Mouse (Mus musculus) brain, embryonic 14.5 days (tissue): Measurements from ENCODE around the gene Ddx31. TPM values are rescaled to one million over a fixed set of nuclear protein-coding genes. Genes with fewer than 3 reads are reported as not detected.

Experiments
- DNase-seq: peaks from one replicate; pipeline ENCODE4 v3.0.0-alpha.2; 2011; ENCODE audit warnings: low read depth
- CTCF ChIP-seq: fragments of 200-500 bp; IDR thresholded peaks from 2 replicates; pipeline ENCODE4 v1.5.1; 2012; ENCODE audit warnings: inconsistent platforms, mild to moderate bottlenecking, moderate library complexity, borderline replicate concordance; ENCODE audit not compliant: insufficient read depth, insufficient read length; ENCODE audit errors: extremely low read depth
- POLR2A ChIP-seq: fragments of 200-500 bp; IDR thresholded peaks from 2 replicates; pipeline ENCODE4 v1.6.1; 2012; ENCODE audit warnings: mild to moderate bottlenecking, inconsistent platforms, borderline replicate concordance; ENCODE audit not compliant: poor library complexity, insufficient read depth, insufficient read length, severe bottlenecking; ENCODE audit errors: extremely low read depth
- polyA plus RNA-seq: library from polyadenylated mRNA; depleted of rRNA; stranded (reverse); fragments of >200 nt; gene quantifications from 2 replicates; pipeline ENCODE4 v1.2.3, GENCODE M21; 2012; rRNA removed

Ddx31 gene
- polyA plus RNA-seq, 1 experiment = 13.0 TPM

DNA sequence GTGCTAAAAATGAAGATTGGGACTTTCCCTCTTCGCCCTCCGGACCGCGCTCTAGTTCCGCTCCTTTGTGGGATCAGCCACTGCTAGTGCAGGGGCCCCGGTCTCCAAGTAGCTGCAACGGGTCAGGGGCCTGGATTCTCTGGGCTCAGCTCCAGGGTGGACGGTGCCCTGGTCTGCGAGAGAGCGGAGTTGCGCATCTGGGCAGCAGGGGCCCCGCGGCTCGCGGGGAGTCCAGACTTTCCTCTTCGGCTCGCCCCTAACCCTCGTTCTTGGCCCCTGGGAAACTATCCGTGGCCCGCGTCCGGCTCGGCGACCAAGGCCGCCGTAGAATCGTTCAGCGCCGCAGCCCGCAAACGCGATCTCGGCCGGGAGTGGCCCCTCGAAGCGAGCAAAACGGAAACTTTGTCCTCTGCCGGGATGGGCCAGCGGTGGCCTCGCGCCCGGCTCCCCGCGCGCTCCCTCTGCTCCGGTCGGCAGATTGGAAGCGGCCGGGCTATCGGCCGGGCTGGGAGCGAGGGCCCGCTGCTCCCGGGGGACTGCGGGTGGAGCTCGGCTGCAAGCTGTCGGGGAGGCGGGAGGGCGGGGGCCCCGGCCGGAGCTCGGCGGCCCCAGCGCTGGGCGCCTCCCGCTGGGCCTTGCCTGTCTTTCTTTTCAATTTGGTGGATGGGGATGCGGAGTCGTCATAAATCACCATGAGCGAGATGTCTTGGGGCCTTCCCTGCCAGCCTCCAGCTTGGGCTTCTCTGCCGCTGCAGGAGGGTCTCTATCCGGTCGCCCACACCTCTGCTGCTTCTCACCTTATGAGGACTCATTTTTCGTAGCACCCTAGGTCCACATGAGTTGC is 77.5 kb downstream of the Ddx31 start:
- no peak for DNase-seq
- TF ChIP-seq CTCF = no peak
- TF ChIP-seq POLR2A = no peak

DNA sequence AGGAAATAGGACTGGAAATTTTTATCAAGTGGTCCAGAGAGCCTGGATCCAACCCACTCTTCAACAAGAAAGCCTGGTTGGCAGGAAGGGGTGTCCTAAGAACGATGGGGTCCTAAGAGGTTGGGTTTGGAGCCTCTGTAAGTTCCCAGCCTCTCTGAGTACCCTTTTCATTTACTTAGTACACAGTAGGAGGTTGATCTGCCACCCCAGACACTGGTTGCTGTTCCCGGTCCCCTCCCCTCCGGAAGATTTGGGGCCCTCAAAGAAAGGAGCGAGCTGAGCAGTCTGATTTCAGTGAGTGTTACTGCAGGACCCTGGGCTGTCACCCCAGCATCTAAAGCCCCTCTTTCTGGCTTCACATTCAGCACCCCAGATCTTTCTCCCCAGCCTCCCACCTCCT is 78.8 kb downstream of the Ddx31 start:
- no peak for TF ChIP-seq POLR2A
- no peak for TF ChIP-seq CTCF
- DNase-seq = no peak

DNA sequence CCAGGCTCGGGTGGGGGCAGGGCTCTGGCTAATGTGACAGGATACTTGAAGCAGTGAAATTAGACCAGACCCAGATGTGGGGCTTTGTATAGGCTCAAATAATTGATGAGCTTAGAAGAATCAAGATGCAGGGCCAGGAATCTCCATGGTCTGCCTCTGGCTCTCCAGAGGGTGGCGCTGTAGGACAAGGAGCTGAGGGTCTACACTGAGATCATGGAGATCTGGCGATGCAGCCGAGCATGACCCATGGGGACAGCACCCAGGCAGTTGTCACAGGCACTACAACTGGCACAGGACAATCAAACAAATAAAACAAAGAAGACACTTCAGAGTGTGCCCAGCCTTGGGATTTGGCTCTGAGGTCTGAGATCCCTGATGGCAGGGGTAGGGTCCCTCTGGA is 83.7 kb downstream of the Ddx31 start:
- peak; percentile 79 for DNase-seq
- no peak for TF ChIP-seq POLR2A
- peak; percentile 96 for TF ChIP-seq CTCF

DNA sequence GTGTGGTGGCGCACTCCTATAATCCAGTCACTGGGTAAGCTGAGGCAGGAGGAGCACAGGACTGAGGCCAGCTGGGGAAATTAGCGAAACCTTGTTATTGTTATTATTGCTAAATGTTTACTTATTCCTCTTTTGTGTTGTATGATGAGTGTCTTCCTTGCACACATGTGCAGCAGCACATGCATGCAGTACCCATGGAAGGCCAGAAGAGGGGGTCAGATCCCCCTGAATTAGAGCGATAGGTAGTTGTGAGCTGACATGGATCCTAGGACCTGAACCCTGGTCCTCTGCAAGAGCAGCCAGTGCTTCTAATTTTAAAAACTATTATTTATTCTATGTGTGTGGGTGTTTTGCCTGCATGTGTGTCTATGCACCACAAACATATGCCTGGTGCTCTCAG is 90.4 kb downstream of the Ddx31 start:
- peak; percentile 34; the same call in 1 of the 2 replicates for TF ChIP-seq CTCF
- TF ChIP-seq POLR2A = no peak
- no peak for DNase-seq

DNA sequence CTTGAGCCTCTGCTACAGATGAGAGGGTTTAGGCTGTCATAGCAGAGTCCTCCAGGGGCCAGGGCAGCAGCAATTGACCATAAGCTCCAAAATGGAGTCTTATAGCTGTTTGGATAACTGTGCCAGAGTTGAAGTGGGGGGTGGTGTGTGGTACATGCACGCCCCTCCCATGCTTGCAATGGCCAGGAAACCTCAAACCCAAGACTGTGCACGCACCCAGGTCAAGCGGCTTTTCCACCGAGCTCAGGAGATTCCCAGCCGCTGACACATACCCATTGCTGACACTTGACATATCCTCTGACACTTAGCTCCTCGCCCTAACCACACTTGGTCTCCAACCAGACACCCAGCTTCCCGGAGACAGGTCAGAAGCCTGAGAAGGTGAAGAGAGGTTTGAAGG is 98.8 kb downstream of the Ddx31 start:
- DNase-seq = no peak
- no peak for TF ChIP-seq POLR2A
- no peak for TF ChIP-seq CTCF

DNA sequence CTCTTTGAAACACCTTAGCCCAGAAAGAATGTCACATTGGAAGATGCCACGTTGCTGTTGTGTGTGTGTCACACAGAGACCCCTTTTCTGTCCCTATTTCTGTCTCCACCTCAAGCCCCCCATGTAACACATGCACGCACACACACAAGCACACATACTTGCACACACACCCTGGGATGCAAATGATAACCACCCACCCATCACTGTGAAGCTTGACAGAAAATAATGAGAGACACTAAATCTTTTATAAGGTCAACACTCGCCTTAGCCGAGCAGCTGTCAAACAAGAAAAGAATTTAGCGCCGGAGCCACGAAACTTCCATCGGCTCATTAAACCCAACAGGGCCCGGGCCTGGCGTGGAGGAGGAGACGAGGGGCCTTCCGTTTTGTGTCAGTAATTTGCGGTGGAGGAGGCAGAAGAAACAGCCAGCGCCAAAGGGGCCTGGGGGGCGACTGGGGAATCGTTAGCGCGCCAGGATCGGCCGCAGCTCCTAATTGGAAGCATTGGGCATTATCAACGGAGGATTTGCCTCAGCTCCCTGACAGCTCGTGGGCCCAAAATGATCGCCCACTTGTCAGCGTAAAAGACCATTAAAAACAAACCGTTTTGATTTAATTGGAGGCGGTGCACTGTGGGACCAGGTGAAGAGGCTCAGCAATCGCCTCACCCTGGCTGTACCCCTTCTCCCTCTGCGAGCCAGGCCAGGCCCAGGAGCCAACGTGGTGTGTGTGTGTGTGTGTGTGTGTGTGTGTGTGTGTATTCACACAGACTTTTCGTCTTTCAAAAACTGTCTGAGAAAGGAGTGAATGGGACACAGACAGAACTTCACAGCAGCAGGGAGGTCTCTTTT is 103.7 kb downstream of the Ddx31 start:
- TF ChIP-seq POLR2A (no peak), CTCF (no peak)
- peak; percentile 94 for DNase-seq

DNA sequence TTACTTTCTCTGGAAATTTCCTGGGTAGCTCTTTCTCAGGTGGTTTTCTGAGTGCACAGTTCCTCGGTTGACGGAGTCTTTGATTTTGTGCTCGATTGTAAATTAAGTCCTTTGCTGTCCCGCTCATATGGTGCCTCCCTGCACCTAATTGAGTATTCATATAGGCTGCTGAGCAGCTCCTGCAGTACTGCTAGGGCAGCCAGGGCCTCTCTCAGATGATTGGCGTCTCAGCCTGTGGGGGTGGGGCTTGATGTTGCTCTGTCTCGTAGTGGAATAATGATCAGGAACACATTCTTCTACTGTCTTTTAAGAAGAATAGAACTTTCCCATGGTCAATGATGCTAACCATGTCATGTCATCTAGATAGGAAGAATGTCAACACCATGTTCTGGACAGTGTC is 105.2 kb downstream of the Ddx31 start:
- TF ChIP-seq CTCF = no peak
- no peak for TF ChIP-seq POLR2A
- DNase-seq = peak; percentile 70

DNA sequence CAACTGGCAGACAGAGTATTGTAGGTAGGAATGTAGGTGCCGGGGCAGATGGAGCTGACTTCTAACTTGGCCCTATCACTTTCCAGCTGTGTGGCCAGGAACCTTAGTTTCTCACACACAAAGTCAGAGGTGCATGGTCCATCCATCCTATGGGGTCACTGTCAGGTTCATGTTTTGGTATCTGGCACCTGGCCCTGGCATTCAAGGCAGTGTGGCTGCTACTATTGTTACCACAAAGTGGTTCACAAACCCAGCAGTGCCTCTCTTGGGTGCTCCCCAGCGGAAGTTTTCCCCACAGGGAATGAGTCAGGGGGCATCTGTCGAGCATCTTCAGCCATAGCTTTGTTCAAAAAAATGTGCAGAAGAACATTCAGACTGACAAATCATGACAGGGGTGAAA is 106.1 kb downstream of the Ddx31 start:
- DNase-seq = no peak
- TF ChIP-seq POLR2A (no peak), CTCF (no peak)

DNA sequence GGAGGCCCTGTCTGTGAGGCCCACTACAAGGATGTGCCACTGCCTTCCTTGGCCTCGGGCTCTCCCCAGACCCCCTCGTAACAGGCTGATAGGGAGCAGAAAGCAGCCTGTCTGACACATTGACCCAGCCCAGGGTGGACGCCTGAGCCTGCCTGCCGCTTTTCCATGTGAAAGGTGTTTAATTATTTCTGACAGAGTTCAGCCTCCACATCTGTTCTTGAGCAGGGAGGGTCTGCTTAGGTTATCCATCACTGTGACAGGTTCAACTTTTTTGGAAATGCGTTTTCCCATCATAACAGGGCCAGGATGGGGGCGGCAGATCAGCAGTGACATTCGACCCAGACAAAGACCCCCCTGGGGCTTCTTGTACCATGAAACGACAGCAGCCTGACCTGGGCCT is 112.8 kb downstream of the Ddx31 start:
- DNase-seq = no peak
- TF ChIP-seq POLR2A (no peak), CTCF (no peak)

DNA sequence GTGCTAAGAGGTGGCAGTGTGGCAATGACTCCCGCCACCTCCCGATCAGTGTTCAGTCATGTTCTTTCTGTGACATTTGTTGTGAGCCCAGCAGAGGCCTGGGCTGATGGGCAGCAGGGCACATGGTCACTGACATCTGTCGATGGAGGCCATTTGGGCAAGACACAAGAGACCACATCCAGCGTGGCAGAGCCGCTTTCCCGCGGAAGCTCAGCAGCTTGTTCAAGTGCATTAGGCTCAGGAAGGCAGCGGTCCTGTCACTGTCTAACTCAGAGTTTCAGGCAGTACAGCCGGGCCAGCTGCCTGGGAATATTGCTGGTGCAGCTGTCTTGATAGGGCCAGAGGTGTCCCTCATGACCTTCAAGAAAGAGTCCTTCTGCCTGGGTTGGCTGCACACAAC is 114.4 kb downstream of the Ddx31 start:
- TF ChIP-seq POLR2A (no peak), CTCF (no peak)
- peak; percentile 51 for DNase-seq

Other genes starting within 250 kb of the Ddx31 start
- gene Gfi1b, start 218.4 kb upstream of the Ddx31 start, polyA plus RNA-seq = 0.09 and 0.33 TPM in 2 replicates
- 35.8 and 40.6 TPM in 2 replicates for gene Tsc1, start 199.2 kb upstream of the Ddx31 start, polyA plus RNA-seq
- 1.5 and 2.4 TPM in 2 replicates for gene Spaca9, start 140.7 kb upstream of the Ddx31 start, polyA plus RNA-seq
- gene Ak8, start 140.2 kb upstream of the Ddx31 start, polyA plus RNA-seq = 1.3 and 1.5 TPM in 2 replicates
- 20.2 and 30.9 TPM in 2 replicates for gene Gtf3c4, start within 50 bp of the Ddx31 start, polyA plus RNA-seq
- 25.3 and 45.9 TPM in 2 replicates for gene Barhl1, start 76.3 kb downstream of the Ddx31 start, polyA plus RNA-seq
- 0.79 and 1.8 TPM in 2 replicates for gene Cfap77, start 214.7 kb downstream of the Ddx31 start, polyA plus RNA-seq
- 16.5 and 16.6 TPM in 2 replicates for gene Ttf1, start 219.9 kb downstream of the Ddx31 start, polyA plus RNA-seq